Mouse (Mus musculus) adrenal gland, adult 10 weeks (tissue): ENCODE results near the gene Fa2h. TPM values are rescaled to one million over a fixed set of nuclear protein-coding genes. Genes with fewer than 3 reads are reported as not detected.

ENCODE experiments used
- polyA plus RNA-seq: library from polyadenylated mRNA; stranded (reverse); fragments of 350-450 nt; fragmentation: Illumina TruSeq; extraction: RNeasy Lipid Tissue Mini Kit (QIAGEN cat#74804); gene quantifications from one replicate; pipeline ENCODE4 v1.2.3, GENCODE M21; 2014; ENCODE audit warnings: low read depth, low replicate concordance

Gene Fa2h
- polyA plus RNA-seq = 7.4 TPM

DNA sequence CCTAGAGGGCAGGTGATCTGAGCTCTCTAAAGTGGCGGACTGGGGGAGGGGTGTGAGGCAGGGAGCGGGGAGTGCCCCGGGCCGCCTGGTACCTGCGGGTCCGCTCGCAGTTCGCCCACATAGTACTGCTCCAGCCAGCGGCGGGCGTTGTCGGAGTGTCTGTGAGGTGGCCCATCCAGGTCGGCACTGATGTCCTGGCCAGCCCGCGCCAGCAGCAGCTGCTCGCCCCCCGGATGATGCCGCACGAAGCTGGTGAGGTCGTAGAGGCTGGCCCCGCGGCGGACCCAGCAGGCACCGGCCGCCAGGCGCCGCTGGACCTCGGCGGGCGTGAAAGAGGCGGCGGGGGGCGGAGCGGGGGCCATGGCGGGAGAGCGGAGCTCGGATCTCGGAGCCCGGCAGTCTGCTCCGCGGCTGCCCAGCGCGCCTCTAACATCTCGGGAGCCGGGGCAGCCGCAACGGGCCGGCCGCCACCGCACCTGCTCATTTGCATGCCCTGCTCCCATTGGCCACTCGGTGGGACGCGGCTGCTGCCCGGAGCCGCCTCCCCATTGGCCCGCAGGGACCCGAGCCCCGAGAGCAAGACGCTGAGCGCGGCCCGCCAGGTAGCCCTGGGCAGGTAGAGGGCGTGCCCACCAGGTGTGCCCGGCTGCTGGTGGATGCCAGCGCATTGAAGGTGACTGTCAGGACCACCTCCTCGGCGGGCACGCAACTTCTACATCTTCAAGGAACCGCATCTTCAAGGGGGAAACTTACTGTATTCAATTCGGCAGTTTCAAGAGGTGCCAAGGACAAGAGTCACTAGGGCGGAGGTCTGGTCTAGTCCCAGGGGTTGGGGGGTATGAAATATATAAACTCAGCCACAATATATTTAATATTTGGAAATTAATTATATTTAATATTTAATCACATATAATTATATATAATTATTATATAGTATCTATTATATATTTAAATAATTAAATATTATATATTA is at the start of gene Fa2h:
Gene Fa2h, minus strand, starts transcription at position 434 of the 973 bp plus-strand sequence.

DNA sequence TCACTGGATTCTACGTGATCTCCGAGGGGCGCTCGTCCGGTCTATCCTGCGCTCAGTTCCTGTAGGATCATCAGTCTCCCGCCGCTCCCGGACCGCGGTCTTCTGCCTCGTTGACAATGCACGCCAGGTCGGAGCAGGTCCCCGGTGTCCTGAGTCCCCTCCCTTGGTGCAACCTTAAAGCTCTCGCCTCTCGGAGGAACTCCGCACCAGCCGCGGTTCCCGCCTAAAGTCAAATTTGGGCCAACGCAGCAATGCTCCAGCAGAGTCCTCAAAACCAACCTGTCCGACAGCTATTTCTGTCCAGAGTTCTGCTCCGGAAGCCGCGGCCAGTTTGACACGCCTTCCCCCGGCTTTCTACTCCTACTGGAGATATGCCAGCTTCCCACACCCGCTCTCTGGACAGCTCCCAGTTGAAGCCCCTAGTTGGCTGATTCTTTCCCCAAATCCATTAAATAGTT is 55.7 kb downstream of the Fa2h start, which contains the start of gene Mlkl:
Gene Mlkl, minus strand, starts transcription at position 288 of the 458 bp plus-strand sequence.

DNA sequence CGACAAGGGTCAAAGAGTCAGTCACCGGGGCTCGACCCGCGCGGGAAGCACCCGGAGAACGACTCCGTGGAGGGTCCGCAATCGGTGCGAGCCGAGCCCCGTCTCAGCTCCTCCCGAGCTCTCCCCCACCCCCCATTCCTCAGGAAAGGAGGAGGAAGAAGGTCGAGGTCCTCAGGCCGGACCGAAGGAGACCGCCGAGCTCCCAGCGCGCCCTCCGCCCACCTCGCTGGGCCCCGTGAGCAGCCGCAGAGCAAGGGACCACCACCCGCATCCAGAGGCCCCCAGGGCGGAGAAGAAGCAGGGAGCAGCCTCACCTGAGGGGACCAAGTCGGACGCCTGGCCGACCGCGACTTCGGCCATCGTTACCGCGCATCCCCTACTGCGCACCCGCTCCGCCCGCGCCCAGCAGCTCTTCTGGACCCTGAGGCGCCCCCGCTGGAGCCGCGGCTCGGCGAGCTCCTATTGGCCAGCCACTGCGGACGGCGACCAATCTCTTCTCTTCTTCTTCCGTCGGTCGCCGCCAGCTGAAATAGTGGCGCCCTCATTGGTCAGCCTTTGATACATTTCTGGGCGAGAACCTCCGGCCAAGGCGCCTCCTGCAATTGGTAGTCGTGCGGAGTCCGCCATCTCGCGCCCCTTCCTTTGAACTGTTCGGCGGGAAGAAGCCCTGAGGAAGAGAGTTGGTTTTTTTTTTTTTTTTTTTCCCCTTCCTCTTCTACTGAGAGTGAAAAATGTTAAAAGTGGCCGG is 93.6 kb downstream of the Fa2h start, which contains the start of gene Rfwd3:
Gene Rfwd3, minus strand, starts transcription at position 402 of the 748 bp plus-strand sequence.

Other genes with a start within 250 kb of the Fa2h start
- gene Glg1, start 134.6 kb downstream of the Fa2h start, polyA plus RNA-seq = 127 TPM
- 122 TPM for gene Rfwd3, start 93.6 kb downstream of the Fa2h start, polyA plus RNA-seq
- gene Mlkl, start 55.6 kb downstream of the Fa2h start, polyA plus RNA-seq = 37.7 TPM
- 8.2 TPM for gene Wdr59, start 128.3 kb upstream of the Fa2h start, polyA plus RNA-seq
- gene Znrf1, start 142.3 kb upstream of the Fa2h start, polyA plus RNA-seq = 14.1 TPM
- 7.0 TPM for gene Ldhd, start 236.6 kb upstream of the Fa2h start, polyA plus RNA-seq
- gene Zfp1, start 249.6 kb upstream of the Fa2h start, polyA plus RNA-seq = 8.9 TPM